Mouse (Mus musculus): ENCODE measurements around the gene Zg16.
"Not testable (repeated sequence)": the region's sequence is repeated elsewhere in the genome, so short reads cannot be mapped to it uniquely, and the experiment has no call there.

The Zg16 gene

GRCm38 (mm10) chr7:127104560-127105332 lies 17.6 kb upstream of the Zg16 start:
- in situ Hi-C loops (cut with MboI, MseI), result loop anchor here (5.0 to 10.0 kb wide), 2 partner anchors 37 to 90 kb away; partner anchors contain the start of genes Mvp, Pagr1a and Pagr1b

GRCm38 (mm10) chr7:127103960-127104359 lies 16.8 kb upstream of the Zg16 start:
- in situ Hi-C loops (cut with MboI, MseI), result loop anchor here (10.0 kb wide), 1 partner anchor 89 kb away; the partner anchor contains the start of genes Mvp, Pagr1a and Pagr1b

GRCm38 (mm10) chr7:127102148-127102547 lies 15.0 kb upstream of the Zg16 start:
- in situ Hi-C loops (cut with MboI, MseI), result loop anchor here (10.0 kb wide), 1 partner anchor 87 kb away; the partner anchor contains the start of genes Mvp, Pagr1a and Pagr1b

- in situ Hi-C loops (cut with MboI, MseI), result loop anchor here (10.0 kb wide), 1 partner anchor 87 kb away; the partner anchor contains the start of genes Mvp, Pagr1a and Pagr1b
Observed at GRCm38 (mm10) chr7:127101451-127102016, 14.4 kb upstream of the Zg16 start.

- in situ Hi-C loops (cut with MboI, MseI), result no loop called here
Observed at GRCm38 (mm10) chr7:127099528-127099927, 12.4 kb upstream of the Zg16 start.

GRCm38 (mm10) chr7:127098950-127099349 lies 11.8 kb upstream of the Zg16 start:
- in situ Hi-C loops (cut with MboI, MseI), result no loop called here

GRCm38 (mm10) chr7:127098521-127098920 lies 11.4 kb upstream of the Zg16 start:
- in situ Hi-C loops (cut with MboI, MseI), result no loop called here

- in situ Hi-C loops (cut with MboI, MseI), result no loop called here
Observed at GRCm38 (mm10) chr7:127096456-127096855, 9.3 kb upstream of the Zg16 start.

- in situ Hi-C loops (cut with MboI, MseI), result no loop called here
Observed at GRCm38 (mm10) chr7:127093914-127094313, 6.8 kb upstream of the Zg16 start.

GRCm38 (mm10) chr7:127091114-127091896 lies 4.2 kb upstream of the Zg16 start, which contains the start of gene AI467606:
TSS of gene AI467606 (plus strand) at chr7:127091359.
- in situ Hi-C loops (cut with MboI, MseI), result no loop called here

GRCm38 (mm10) chr7:127090154-127091113 lies 3.3 kb upstream of the Zg16 start:
- in situ Hi-C loops (cut with MboI, MseI), result no loop called here

GRCm38 (mm10) chr7:127088901-127089845 lies 2.0 kb upstream of the Zg16 start:
- in situ Hi-C loops (cut with MboI, MseI), result no loop called here

- in situ Hi-C loops (cut with MboI, MseI), result no loop called here
Observed at GRCm38 (mm10) chr7:127088083-127088482, 955 bp upstream of the Zg16 start.

- in situ Hi-C loops (cut with MboI, MseI), result not testable (repeated sequence)
Observed at GRCm38 (mm10) chr7:127085751-127086150, 1.4 kb downstream of the Zg16 start.

GRCm38 (mm10) chr7:127084794-127085193 lies 2.3 kb downstream of the Zg16 start:
- in situ Hi-C loops (cut with MboI, MseI), result no loop called here

- in situ Hi-C loops (cut with MboI, MseI), result no loop called here
Observed at GRCm38 (mm10) chr7:127083689-127084088, 3.4 kb downstream of the Zg16 start.

- in situ Hi-C loops (cut with MboI, MseI), result no loop called here
Observed at GRCm38 (mm10) chr7:127082995-127083394, 4.1 kb downstream of the Zg16 start.

GRCm38 (mm10) chr7:127082271-127082670 lies 4.9 kb downstream of the Zg16 start:
- in situ Hi-C loops (cut with MboI, MseI), result no loop called here

GRCm38 (mm10) chr7:127080045-127080444 lies 7.1 kb downstream of the Zg16 start:
- in situ Hi-C loops (cut with MboI, MseI), result no loop called here

- in situ Hi-C loops (cut with MboI, MseI), result no loop called here
Observed at GRCm38 (mm10) chr7:127077692-127078091, 9.4 kb downstream of the Zg16 start.

Data from regulatory T cell (primary cell).